Mouse (Mus musculus): Measurements from ENCODE around the gene Sox6. TPM values are rescaled to one million over a fixed set of nuclear protein-coding genes. Genes with fewer than 3 reads are reported as not detected.

The Sox6 gene
- total RNA-seq, 2 experiments from 2014 or later = 24.3 to 31.0 TPM

DNA sequence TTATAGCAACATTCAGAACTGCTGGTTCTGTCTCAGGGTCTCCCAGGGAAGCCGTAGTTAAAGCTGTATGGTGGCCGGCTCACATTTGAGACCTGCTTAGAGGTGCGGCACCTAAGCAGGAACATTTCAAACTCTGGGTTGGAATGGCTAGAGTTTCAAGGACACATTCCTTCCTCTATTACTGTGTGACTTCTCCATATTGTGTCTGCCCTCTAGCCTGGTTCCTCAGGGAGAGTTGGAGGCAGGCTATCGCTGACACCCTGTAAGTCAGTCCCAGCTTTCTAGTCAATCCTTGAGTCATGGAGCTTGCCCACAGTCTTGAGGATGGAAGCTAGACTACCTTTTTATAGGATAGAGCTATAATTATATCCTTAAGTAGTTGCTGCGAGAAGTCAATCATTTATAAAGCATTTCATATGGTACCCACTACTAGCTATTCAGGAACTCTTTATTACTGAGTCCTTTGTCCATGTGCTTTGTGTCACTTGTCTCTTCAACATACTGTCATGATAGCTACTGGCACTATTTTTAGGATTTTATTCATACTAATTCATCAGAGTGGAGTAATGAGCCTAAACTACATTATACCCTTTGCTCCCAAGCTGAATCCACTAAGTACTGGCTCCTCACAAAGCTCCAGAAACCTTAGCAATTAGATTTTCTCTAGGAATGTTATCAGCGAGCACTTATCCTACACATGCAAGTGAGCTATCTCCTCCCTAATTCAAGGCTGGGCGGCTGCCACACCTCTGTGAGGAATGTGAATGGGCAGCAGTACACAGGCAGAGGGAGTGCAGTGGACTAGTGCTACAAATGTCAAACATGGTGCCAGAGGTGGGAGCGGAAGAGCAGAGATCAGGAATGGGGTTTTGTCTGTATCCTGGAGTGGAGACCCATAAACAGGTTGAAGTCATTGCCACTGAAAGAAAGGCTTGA, 254.3 kb downstream of the Sox6 start:
- H3K27ac ChIP-seq = no peak overlapping the region
- no peak overlapping the region for H3K4me3 ChIP-seq
- no peak for TF ChIP-seq CTCF (conservative IDR thresholded peaks at IDR 0.05)
- DNase-seq (ENCODE audit: low spot score in 2 of 2) = no peak

DNA sequence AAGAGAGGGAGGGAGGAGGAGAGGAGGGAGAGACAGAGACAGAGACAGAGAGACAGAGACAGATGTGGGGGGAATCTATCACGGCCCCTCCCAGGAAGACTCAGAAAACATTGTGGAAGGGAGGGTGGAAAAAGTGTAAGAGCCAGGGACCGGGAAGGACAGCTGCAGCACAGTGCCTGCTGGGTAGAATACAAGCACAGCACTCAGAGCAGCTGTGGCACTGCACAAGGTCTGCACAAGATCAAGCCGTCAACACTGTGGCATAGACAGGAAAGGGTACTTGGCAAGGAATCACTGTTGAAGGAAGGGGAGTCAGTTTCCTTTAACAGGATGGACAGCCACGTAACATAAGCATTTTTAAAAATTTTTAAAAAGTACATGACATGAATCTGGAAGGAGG, 258.4 kb downstream of the Sox6 start:
- DNase-seq (ENCODE audit: low spot score in 2 of 2) = no peak
- H3K27ac ChIP-seq = no peak overlapping the region
- no peak for TF ChIP-seq CTCF (conservative IDR thresholded peaks at IDR 0.05)
- no peak overlapping the region for H3K4me3 ChIP-seq

DNA sequence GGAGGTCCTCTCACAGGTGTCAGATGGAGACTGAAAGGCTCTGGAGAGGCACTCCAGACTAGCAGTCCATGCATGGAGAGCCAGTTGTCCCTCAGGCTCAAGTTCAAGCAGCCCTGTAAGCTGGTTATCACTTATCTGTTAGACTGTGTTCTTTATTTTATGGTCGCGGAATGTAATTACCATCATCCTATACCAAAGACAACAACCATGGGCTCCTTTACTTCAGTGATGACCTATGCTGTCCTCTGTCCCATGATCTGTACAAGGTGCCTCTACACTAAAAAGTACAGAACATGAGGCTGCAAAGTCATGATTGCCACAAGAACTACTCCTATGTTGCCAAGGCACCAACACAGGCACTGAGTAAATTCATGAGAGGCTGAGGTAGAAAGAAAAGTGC, 259.1 kb downstream of the Sox6 start:
- TF ChIP-seq CTCF (conservative IDR thresholded peaks at IDR 0.05) = no peak

GRCm38 (mm10) chr7:115776736-115777135, 261.9 kb downstream of the Sox6 start:
- no peak overlapping the region; the same call in 1 of the 2 replicates for H3K4me3 ChIP-seq
- H3K27ac ChIP-seq = no peak overlapping the region
- TF ChIP-seq CTCF (conservative IDR thresholded peaks at IDR 0.05) = no peak
- DNase-seq (ENCODE audit: low spot score in 2 of 2) = no peak

More for the DNA sequence above, 259.1 kb downstream of the Sox6 start:
- Histone ChIP-seq H3K27ac (no peak overlapping the region), H3K4me3 (no peak overlapping the region)
- DNase-seq (ENCODE audit: low spot score in 2 of 2) = no peak

DNA sequence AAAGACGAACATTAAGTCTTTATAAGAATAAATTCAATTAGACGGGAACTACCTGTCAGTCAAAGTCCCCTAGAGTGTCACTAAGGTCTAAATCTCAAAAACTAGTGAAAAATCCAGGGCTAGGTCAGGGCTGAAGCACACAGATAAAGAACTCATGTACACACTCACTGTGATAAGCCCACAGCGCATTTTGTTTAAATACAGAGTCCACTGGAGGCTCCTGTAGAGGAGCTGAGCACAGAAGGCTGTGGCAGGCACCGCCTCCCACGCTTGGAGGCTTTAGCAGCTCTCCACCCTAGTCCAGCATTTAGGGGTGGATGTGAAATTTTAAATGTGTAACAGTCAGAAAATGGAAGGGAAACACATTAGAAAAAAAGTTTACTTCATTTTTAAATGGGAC, 262.3 kb downstream of the Sox6 start:
- no peak for TF ChIP-seq CTCF (conservative IDR thresholded peaks at IDR 0.05)
- H3K27ac ChIP-seq = no peak overlapping the region
- DNase-seq (ENCODE audit: low spot score in 2 of 2) = no peak
- H3K4me3 ChIP-seq = no peak overlapping the region

- no peak overlapping the region for H3K27ac ChIP-seq
- no peak for TF ChIP-seq CTCF (conservative IDR thresholded peaks at IDR 0.05)
- no peak for DNase-seq (ENCODE audit: low spot score in 2 of 2)
- no peak overlapping the region for H3K4me3 ChIP-seq
Measured at GRCm38 (mm10) chr7:115766316-115766715, 272.3 kb downstream of the Sox6 start.

- no peak for TF ChIP-seq CTCF (conservative IDR thresholded peaks at IDR 0.05)
- no peak for DNase-seq (ENCODE audit: low spot score in 2 of 2)
- H3K27ac ChIP-seq = no peak overlapping the region
- no peak overlapping the region for H3K4me3 ChIP-seq
Measured at GRCm38 (mm10) chr7:115763851-115764250, 274.7 kb downstream of the Sox6 start.

DNA sequence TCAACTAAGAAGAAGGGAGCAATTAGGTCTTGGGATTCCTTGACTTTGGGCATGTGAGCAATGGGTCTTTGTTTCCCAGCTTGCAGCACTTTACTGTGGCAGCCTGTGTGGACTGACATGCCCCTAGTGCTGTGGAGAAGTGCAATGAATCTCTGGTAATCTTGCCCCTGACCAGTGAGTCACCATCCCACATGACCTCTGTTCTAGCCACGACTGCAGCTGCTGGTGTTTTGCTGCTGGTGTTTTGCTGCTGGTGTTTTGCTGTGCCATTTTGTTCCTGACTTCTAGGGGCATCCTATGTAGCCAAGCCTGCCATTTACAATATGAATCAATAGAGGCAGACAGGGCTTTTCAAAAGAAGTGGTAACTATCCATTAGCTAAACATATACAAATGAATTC, 280.4 kb downstream of the Sox6 start:
- no peak for DNase-seq (ENCODE audit: low spot score in 2 of 2)
- Histone ChIP-seq H3K4me3 (no peak overlapping the region), H3K27ac (no peak overlapping the region)
- TF ChIP-seq CTCF (conservative IDR thresholded peaks at IDR 0.05) = no peak

- DNase-seq (ENCODE audit: low spot score in 2 of 2) = no peak
- TF ChIP-seq CTCF (conservative IDR thresholded peaks at IDR 0.05) = no peak
- Histone ChIP-seq H3K4me3 (no peak overlapping the region), H3K27ac (no peak overlapping the region)
Measured at GRCm38 (mm10) chr7:115755272-115755671, 283.3 kb downstream of the Sox6 start.

DNA sequence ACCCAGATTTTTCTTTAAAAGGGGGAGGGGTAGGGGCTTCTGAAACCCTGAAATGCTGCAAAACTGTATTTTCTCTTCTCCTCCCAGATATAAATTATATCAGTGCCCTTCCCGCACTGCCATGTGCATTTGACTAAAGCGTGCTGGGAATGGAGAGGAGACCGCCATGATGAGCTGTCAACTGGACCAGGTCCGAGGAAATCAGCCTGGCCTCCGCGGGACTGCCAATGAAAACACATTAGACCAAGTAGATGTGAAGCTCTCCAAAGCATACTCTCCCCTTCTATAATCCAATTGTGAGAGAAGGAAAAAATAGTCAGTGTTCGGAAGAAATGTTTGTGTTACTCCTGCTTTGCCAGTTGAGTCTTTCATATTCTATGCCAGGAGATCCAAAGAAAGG, 284.4 kb downstream of the Sox6 start:
- no peak overlapping the region for H3K27ac ChIP-seq
- no peak for DNase-seq (ENCODE audit: low spot score in 2 of 2)
- no peak for TF ChIP-seq CTCF (conservative IDR thresholded peaks at IDR 0.05)

DNA sequence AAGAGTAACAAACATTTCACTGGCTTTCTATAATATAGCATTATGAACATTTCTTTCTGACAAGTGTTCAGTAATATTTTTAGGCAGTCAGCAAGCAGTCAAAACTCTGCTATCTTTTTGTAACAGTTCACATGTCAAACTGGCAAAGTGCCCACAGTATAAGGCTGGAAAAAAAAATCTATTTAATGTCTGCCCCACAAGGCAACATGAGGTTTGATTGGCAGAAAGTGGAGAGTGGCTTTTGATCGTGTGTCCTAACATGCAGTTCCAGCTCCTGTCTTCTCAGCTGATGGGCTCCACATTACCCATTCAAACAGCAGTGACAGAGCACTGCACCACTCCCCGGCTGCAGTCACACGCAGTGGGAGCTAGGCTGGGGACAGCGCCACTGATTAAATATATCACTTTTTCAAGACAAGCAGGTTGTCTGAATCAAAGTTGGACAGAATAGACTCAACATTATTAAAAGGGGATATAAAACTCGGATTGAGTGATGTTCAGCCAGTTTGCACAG, 286.4 kb downstream of the Sox6 start:
- TF ChIP-seq CTCF (conservative IDR thresholded peaks at IDR 0.05) = no peak
- H3K4me3 ChIP-seq = no peak overlapping the region
- no peak overlapping the region for H3K27ac ChIP-seq
- DNase-seq (ENCODE audit: low spot score in 2 of 2) = no peak

More for the DNA sequence above, 284.4 kb downstream of the Sox6 start:
- no peak overlapping the region for H3K4me3 ChIP-seq

DNA sequence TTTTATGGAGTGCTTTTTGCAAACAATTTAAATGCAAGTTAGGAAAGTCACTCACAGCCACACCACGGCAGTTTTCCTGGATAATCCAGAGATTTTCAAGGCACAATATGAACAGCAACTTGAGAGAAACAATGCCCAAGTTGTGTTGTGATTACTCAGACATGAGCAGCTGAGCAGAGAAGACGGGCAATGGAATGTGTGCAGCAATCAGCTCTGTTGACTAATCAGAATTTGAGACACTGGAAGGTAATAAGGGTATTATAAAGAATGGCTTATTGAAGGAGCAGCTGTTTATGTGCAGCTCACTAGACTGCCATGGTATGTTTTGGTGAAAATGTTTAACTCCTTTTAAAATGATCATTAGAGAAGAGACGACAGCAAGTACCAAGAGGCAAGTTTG, 287.5 kb downstream of the Sox6 start:
- no peak for DNase-seq (ENCODE audit: low spot score in 2 of 2)
- Histone ChIP-seq H3K27ac (peak overlapping the region; percentile 2; the same call in 1 of the 2 replicates), H3K4me3 (no peak overlapping the region)
- no peak for TF ChIP-seq CTCF (conservative IDR thresholded peaks at IDR 0.05)

DNA sequence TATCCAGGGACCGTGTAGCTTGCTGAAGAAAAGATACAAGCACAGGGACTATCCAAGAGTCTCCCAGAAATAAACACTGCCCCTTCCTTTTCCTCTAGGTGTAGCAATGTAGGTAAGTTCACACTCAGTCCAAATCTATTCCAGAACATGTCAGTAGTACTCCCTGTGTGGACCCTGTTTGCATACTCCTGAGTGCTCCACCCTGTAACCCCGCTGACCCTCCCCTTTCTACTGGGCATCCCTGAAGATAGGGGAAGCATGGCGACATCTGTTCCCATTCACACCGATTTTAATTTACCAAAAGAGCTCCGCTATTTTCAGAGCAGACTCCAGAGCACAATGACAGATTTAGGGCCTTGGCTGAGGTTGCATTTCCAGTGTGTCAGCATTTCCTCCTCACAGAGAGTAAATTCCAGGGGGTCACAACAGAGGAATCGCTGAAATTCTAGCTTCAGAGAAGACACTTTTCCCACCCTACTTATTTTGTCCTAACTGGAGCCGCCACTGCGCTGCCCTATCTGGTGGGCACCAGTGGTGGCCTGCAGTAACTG, 288.2 kb downstream of the Sox6 start:
- no peak for DNase-seq (ENCODE audit: low spot score in 2 of 2)
- Histone ChIP-seq H3K27ac (peak overlapping the region; percentile 2; the same call in 1 of the 2 replicates), H3K4me3 (no peak overlapping the region)
- TF ChIP-seq CTCF (conservative IDR thresholded peaks at IDR 0.05) = no peak

Data from layer of hippocampus, adult 2 months (tissue).